Mouse (Mus musculus): ENCODE data around the gene Rbbp4. TPM values are rescaled to one million over a fixed set of nuclear protein-coding genes. Genes with fewer than 3 reads are reported as not detected.

The Rbbp4 gene
- total RNA-seq, 2 experiments from 2014 or later: 117 to 130 TPM

DNA sequence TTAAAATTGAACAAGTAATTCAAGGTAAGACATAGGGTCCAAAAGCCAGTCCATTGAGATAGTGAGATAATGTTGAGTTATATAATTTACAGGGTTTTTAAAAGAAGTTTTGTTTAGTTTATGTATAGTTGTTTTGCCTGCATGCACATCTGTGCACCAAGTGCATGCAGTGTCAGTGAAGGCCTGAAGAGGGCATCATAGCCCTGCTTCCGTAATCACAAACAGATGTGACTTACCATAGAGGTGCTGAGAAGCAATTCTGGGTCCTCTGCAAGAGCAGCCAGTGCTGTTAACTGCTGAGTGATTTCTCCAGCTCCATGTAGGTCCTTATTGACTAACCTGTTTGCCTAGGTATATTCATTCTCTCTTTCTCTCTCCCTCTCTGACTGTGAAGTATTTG, 6.7 kb upstream of the Rbbp4 start:
- TF ChIP-seq CTCF (conservative IDR thresholded peaks at IDR 0.05): peak; percentile 56
- H3K27ac ChIP-seq: no peak overlapping the region
- no peak overlapping the region for H3K4me3 ChIP-seq
- no peak for DNase-seq (ENCODE audit: low spot score in 2 of 2)

DNA sequence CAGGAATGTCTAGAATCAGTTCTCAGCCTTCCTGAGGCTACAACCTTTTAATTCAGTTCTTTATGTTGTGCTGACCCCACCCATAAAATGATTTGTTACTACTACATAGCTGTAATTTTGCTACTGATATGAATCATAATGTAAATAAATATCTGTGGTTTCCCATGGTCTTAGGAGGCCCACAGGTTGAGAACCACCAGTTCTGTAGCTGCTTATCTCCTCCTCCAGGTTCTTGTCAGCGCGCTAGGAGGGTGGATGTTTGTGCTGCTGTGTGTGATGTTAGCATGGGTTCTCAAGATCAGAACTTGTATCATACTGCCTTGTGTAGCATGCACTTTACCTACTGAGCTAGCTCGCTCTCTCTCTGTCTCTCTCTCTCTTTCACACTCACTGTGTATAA, 4.6 kb upstream of the Rbbp4 start:
- H3K4me3 ChIP-seq: no peak overlapping the region
- TF ChIP-seq CTCF (conservative IDR thresholded peaks at IDR 0.05): no peak
- H3K27ac ChIP-seq: no peak overlapping the region
- DNase-seq (ENCODE audit: low spot score in 2 of 2): no peak

DNA sequence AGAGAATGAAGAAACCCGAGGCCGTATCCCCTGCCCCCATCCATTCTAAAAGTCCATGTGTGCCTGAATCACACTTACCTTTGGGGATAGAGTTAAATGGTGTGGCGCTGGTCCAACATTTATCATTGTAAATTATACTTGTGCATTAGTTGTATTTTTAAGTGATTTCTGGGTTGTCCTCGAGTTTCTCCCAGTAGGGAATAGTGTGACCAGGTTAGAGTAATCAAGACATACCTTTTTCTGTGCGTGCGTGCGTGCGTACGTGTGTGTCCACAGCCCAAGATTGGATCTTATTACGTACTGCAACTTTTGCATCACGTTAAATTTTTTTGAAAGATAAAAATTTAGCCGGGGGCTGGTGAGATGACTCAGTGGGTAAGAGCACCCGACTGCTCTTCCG, 1.1 kb upstream of the Rbbp4 start:
- no peak for DNase-seq (ENCODE audit: low spot score in 2 of 2)
- Histone ChIP-seq H3K4me3 (peak overlapping the region; percentile 88), H3K27ac (peak overlapping the region; percentile 99)
- TF ChIP-seq CTCF (conservative IDR thresholded peaks at IDR 0.05): no peak

DNA sequence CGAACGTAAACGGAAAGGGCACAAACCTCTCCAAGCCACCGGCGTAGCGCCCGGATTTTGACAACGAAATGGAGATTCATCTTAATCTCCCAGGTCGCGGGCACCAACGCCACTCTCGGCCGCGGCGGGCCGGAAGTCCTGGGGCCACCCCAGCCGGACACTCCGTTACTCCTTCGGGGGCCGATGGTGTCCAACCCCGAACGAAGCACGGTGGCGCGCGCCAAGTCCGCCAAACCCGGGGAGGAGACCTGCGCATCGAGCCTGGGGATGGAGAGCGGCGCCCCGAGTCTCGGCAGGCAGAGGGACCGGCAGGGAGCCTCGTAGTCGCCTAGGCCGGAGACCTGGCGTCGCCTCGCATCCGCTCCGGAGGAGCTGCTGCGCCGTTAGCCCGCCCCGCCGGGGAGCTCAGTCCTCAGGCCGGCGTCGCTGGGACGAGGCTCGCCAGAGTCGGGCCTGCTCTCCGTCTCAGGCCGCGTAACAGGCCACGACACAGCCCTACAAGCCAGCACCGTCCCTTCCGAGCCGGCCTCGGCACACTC, 424 bp downstream of the Rbbp4 start:
- no peak for TF ChIP-seq CTCF (conservative IDR thresholded peaks at IDR 0.05)
- peak overlapping the region; percentile 98 for H3K4me3 ChIP-seq
- H3K27ac ChIP-seq: peak overlapping the region; percentile 96
- no peak for DNase-seq (ENCODE audit: low spot score in 2 of 2)

DNA sequence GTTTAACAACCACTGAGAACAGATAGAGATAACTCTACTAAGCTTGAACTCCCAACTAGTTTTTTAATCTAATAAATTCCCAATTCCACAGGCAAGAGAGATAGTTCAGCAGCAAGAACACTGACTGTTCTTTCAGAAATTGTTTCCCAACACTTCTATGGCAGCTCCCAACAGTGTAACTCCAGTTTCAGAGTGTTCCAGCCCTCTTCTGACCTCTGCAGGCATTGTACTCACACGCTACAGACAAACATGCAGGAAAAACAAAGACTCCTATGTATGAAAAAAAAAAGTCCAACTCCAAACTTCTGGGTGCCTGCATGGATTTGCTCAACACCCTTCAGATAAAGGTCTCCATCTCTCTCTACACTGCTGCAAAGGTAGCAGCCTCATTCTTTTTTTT, 2.3 kb downstream of the Rbbp4 start:
- Histone ChIP-seq H3K4me3 (peak overlapping the region; percentile 98; the same call in 1 of the 2 replicates), H3K27ac (no peak overlapping the region)
- DNase-seq (ENCODE audit: low spot score in 2 of 2): no peak
- TF ChIP-seq CTCF (conservative IDR thresholded peaks at IDR 0.05): no peak; the same call in 1 of the 2 replicates

DNA sequence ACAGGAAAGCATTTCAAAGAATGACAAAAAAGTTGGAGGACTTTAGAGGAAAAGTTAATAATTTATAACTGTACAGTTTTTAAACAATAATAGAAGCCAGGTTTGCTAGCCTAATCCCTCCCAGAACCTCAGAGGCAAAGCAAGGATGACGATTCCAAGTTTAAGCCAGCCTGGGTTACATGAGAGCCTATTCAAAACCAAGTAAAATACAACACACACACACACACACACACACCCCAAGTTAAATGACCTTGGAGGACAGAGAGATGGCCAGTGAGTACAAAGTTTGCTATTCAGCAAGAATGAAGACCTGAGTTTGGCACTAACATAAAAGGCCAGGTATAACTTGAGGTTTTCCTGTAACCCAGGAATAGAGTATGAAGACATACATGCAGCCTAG, 9.0 kb downstream of the Rbbp4 start:
- Histone ChIP-seq H3K4me3 (no peak overlapping the region), H3K27ac (no peak overlapping the region)
- DNase-seq (ENCODE audit: low spot score in 2 of 2): no peak
- TF ChIP-seq CTCF (conservative IDR thresholded peaks at IDR 0.05): no peak

DNA sequence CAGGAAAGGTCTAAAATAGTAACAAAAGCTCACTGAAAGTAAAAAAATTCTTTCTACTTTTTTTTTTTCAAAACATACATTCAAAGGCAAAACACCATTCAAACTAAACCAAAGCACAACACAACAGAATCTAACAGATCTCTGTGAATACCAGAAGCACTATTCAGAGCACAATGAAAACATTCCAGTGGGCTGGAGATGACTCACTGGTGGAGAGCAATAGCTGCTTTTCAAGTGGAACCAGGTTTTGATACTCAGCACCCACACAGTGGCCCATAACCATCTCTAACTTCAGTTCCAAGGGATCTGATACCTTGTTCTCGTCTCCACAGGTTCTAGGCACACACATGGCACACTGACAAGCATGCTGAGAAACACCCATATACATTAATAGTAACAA, 10.4 kb downstream of the Rbbp4 start:
- H3K27ac ChIP-seq: peak overlapping the region; percentile 58; the same call in 1 of the 2 replicates
- TF ChIP-seq CTCF (conservative IDR thresholded peaks at IDR 0.05): no peak
- H3K4me3 ChIP-seq: no peak overlapping the region
- peak in 1 of 2 experiments; percentile 23 for DNase-seq (ENCODE audit: low spot score in 2 of 2)

DNA sequence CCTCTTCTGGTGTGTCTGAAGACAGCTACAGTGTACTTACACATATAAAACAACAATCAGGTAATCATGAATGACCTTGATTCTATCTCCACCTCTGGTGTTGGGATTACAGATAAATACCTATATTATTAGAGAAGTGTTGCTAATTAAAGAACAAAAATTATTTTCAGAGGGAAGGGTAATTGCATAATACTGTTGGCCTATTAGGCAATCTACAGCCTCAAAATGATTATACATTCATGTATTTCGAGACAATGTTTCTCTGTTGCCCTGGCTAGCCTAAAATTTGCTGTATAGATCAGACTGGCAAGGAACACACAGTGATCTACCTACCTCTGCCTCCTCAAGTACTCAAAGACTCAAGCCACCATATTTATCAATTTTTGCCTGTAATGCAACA, 11.7 kb downstream of the Rbbp4 start:
- TF ChIP-seq CTCF (conservative IDR thresholded peaks at IDR 0.05): no peak
- no peak for DNase-seq (ENCODE audit: low spot score in 2 of 2)
- no peak overlapping the region for H3K27ac ChIP-seq
- no peak overlapping the region for H3K4me3 ChIP-seq

DNA sequence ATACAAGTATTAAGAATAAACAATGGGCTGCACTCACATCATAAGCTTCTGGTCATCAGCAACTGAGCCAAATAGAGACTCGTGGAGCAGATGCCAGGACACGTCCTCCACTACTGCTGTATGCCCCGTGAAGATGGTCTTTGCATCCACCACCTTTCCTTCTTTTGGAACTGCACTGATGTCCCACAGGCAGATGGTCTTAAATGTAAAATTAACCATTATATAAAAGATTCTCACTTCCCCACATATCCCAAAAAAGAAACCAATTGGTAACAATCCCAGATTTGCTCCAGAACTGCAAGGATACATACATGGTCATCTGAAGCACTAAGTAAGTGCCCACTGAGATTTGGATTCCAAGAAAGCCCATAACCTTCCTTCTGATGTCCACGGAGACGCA, 13.1 kb downstream of the Rbbp4 start:
- DNase-seq (ENCODE audit: low spot score in 2 of 2): no peak
- no peak for TF ChIP-seq CTCF (conservative IDR thresholded peaks at IDR 0.05)
- Histone ChIP-seq H3K27ac (no peak overlapping the region), H3K4me3 (no peak overlapping the region)

DNA sequence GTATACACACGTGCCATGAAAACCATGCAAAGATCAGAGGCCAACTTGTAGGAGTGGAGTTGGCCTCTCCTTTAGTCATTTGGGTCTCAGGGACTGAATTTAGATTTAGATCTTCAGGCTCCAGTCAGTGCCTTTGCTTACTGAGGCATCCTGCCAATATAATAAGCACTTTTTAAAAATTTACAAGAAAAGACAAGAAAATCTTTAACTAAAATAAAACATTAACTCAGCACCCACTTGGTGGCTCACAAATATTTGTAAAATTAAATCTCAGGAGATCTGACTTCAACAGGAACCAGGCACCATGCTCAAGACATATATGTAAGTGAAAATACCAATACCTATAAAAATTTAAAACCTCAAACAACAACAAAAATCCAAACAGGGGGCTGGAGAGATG, 14.3 kb downstream of the Rbbp4 start:
- no peak for TF ChIP-seq CTCF (conservative IDR thresholded peaks at IDR 0.05)
- no peak for DNase-seq (ENCODE audit: low spot score in 2 of 2)
- Histone ChIP-seq H3K27ac (no peak overlapping the region), H3K4me3 (no peak overlapping the region)

DNA sequence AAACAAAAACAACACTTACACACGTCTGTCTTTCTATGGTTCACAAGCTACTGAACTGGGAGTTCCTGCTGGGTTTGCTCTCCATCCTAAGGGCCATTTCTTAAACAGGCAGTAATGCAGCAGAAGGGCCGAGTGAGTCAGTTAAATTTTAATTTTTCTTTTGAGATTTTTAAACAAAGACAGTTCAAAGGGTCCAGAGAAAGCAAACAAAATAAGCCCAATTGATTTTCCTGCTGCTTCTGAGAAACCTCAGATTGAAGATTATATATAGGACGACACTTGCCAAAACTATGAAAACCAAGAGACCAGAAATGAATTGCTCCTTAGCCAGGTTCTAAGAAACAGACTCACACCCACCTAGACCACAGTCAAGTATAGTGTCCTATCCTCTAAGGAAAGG, 21.3 kb downstream of the Rbbp4 start:
- no peak overlapping the region for H3K4me3 ChIP-seq
- TF ChIP-seq CTCF (conservative IDR thresholded peaks at IDR 0.05): no peak
- no peak overlapping the region for H3K27ac ChIP-seq
- DNase-seq (ENCODE audit: low spot score in 2 of 2): no peak

DNA sequence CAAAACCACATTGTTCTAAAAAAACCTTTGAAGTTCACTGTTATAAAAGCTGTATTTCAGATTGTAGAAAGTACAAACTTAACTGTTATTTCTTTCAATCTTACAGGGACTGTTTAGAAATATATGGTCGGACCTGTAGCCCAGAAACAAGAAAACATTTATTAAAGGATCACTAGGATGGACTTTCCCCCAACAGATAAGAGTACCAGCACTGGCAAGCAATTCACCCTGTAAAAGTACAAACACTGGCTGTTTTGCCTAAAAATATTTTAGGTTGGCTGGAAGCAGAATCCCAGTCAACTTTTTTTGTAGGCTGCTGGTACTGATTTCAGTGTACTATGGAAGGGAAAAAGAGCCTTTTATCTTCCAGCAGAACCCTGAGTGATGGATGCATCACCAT, 27.2 kb downstream of the Rbbp4 start:
- no peak for TF ChIP-seq CTCF (conservative IDR thresholded peaks at IDR 0.05)
- DNase-seq (ENCODE audit: low spot score in 2 of 2): no peak
- Histone ChIP-seq H3K4me3 (no peak overlapping the region), H3K27ac (no peak overlapping the region)

DNA sequence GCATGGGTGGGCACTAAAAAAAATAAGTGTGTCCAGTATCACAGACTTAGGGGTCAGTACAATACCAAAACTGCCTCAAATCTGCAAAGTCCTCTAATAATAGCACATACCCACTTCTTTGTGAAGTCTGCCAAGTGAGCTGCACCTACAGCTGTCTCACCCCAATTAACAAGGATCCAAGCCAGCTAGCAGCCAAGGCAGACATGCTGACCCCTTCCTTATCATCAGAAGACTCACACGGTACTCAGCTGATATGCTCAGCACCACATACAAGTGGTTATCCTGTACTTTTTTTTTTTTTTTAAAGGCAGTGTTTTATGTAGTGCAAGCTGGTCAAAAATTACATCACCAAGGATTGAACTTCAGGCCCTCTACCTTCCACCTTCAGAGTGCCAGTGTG, 30.9 kb downstream of the Rbbp4 start:
- Histone ChIP-seq H3K4me3 (no peak overlapping the region), H3K27ac (no peak overlapping the region)
- no peak for DNase-seq (ENCODE audit: low spot score in 2 of 2)
- TF ChIP-seq CTCF (conservative IDR thresholded peaks at IDR 0.05): no peak

DNA sequence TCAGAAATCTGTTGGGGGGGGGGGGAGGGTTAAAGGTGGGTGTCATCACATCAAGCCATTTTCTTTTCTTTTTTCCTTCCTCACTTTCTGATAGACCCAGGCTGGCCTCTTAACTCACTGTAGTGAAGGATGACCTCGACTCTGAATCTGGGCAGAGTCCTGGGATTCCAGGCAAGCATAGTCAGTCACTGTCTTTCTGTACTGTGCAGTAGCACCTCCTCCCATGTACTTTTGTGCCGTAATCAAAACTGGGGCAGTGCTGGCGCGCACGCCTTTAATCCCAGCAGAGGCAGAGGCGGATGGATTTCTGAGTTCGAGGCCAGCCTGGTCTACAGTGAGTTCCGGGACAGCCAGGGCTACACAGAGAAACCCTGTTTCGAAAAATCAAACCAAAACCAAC, 31.4 kb downstream of the Rbbp4 start:
- TF ChIP-seq CTCF (conservative IDR thresholded peaks at IDR 0.05): no peak
- no peak overlapping the region for H3K27ac ChIP-seq
- DNase-seq (ENCODE audit: low spot score in 2 of 2): no peak
- H3K4me3 ChIP-seq: no peak overlapping the region

DNA sequence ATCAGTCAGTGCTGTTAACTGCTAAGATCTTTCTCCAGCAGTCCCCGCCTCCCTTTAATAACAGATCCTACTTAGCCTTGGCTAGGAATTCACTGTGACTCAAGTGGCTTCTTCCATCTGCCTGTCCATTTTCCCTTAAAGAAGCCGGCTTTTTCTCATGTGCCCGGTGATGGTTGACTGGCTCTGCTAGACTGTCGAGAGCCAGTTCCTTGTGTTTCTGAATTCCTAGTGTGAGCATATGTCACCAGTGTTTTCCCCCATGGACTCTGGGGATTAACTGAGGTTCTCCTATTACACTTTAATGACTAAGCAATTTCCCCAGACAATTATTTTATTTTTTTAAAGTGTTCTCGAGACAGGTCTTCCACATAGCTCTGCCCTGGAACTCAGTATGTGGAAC, 31.8 kb downstream of the Rbbp4 start:
- Histone ChIP-seq H3K27ac (no peak overlapping the region), H3K4me3 (no peak overlapping the region)
- no peak for DNase-seq (ENCODE audit: low spot score in 2 of 2)
- TF ChIP-seq CTCF (conservative IDR thresholded peaks at IDR 0.05): no peak
